Mouse (Mus musculus) spleen, adult 18-20 months (tissue): Measurements from ENCODE around the gene Olfr355.

Source experiments
- DNase-seq, 2 experiments: peaks; one replicate each; pipeline ENCODE4 v3.0.0; 2022; ENCODE audit warnings: mixed read lengths in 2 of 2

Gene Olfr355

DNA sequence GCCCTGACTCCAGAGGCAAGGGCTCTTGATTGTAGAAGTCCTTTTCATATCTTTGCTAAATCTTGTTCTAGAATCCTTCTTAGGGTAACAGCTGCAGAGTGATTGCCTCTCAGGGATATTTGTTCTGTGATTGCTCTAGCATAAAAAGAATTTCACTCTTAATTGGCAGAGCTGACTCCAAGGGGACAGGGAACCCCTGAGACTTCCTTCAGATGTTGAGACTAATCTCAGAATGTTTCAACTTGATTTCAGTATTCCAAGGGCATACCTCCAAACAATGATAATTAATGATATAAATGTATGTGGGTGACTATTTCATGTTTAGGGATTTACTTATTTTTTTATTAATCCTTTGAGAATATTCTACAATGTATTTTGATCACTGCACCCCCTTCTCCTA lies at the start of gene Olfr355:
Olfr355 (minus strand) TSS at position 101 of the 400 bp plus-strand sequence.
- no peak for DNase-seq

DNA sequence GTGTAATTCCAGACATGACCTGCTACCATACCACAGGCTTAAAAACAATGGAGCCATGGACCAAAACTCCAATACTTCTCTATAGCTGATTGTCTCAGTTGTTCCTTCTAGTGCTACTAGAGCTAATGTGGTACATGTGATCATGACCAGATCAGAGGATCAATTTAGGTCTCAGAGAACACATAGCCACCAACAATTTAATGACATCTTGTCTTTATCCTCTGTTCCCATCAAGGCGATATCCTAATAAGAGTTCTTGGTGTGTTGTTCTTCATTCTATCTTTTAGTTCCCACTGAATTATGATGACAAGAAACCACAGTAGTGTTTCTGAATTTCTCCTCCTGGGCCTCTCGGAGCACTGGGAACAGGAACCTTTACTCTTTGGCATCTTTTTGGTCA lies 8.1 kb upstream of the Olfr355 start, which contains the start of gene Olfr356:
Olfr356 (plus strand) TSS at position 301 of the 400 bp plus-strand sequence.
- DNase-seq = no peak

DNA sequence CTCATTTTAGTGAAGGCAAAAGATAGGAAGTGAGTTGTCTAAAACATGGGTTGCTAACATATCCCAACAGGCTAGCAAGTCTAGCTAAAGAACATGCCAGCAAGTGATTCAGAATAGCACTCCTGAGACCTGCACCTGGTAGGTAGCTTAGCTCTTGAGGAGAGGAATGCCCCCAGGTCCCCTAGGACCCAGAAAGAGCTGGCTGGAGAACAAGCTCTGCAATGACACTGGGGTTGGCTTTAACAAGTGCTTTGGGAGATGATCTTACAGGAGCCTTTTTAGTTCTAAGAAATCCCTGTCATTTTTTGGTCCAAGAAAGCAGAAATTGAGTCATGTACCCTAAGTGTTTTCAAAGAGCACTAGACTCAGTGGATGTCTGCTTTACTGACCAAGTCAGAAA lies 23.3 kb downstream of the Olfr355 start, which contains the start of gene Olfr354:
Olfr354 (plus strand) TSS at position 301 of the 400 bp plus-strand sequence.
- no peak for DNase-seq

DNA sequence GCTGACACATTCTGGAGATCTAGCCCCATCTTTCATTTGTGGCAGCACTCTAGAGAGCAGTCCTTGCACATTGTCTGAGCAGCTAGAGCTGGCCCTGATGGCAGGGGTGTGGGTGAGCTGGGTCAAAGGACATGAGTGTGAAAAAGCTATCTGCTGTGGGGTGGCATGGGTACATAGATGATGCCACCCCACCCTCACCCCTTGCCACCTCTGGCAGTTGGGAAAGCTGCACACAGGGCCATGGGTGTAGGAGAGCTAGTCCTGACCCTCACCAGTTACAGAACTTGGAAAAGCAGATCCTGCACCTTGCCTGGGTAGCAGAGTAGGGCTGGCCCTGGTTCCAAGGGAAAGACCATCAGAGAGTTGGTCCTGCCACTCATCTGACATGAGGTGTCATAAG lies 31.6 kb downstream of the Olfr355 start:
- DNase-seq = no peak

DNA sequence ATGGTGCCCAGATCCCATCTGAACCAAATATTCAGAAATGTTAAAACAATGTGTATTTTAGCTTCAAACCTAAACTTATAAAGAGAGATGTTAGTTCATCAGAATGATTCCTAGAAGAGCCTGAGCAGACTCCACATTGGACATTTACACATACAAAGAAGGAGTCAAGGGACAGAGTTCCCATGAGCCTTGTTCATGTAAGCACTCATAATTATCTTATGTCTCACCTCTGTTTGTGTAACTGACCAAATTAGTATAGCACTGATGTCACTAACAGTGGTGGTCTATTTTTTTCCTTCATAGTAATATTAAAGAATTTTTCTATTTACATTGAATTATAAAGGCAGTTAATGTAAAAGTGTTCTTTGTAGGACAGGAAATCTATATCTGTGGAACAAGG lies 35.9 kb downstream of the Olfr355 start, which contains the start of gene Olfr353:
Olfr353 (minus strand) TSS at position 101 of the 400 bp plus-strand sequence.
- DNase-seq = no peak
